Mouse (Mus musculus) stomach, postnatal 0 days (tissue): ENCODE measurements at regions not wholly inside any gene's neighbourhood (a gene's known extent, or its start where the extent isn't known, plus 50 kb on each side); places are given as distances from the start of the nearest gene placed in this dataset.

Source experiments
- CTCF ChIP-seq: IDR thresholded peaks from 2 replicates; pipeline ENCODE4 v1.5.1; 2016; ENCODE audit warnings: antibody characterized with exemption, low read depth, mild to moderate bottlenecking, moderate library complexity
- EP300 ChIP-seq: optimal IDR thresholded peaks from 2 replicates; pipeline ENCODE3; 2016; ENCODE audit warnings: antibody characterized with exemption

DNA sequence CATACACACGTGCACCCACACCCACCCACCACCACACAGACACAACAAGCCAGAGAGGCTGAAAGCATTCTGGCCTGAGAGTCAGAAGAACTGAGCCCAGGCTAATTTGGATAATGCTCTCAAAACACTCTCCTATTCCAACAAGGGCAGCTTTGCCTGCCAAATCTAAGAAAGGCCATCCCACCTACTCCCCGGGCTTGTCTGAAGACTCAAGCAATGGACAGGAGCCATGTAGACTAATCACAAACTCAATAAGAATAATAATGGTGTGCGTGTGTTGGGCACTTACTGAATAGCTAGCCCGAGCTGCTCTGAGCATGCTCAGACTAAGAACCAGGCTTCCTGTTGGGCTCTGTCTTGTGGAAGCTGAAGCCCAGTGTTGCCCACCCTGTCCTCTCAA lies 108.8 kb upstream of the Tle3 start:
- no peak for TF ChIP-seq CTCF
- no peak for TF ChIP-seq EP300
